Mouse (Mus musculus) kidney, adult 2 months (tissue): ENCODE results near the gene Tmem213. TPM values are rescaled to one million over a fixed set of nuclear protein-coding genes. Genes with fewer than 3 reads are reported as not detected.

Source experiments
- DNase-seq: peaks from one replicate; pipeline ENCODE4 v3.0.0; 2021
- H3K27ac ChIP-seq: fragments of 200-500 bp; 2 replicates; pipeline ENCODE4 v1.5.1; 2012; ENCODE audit warnings: low read depth, low read length, control low read depth, inconsistent platforms; ENCODE audit not compliant: insufficient read depth
- H3K27me3 ChIP-seq: fragments of 200-500 bp; replicated peaks from 2 replicates; pipeline ENCODE4 v1.6.1; 2012; ENCODE audit warnings: mild to moderate bottlenecking, moderate library complexity, low read length, inconsistent platforms; ENCODE audit not compliant: control insufficient read depth, insufficient read depth
- H3K36me3 ChIP-seq: fragments of 200-500 bp; 2 replicates; pipeline ENCODE4 v1.6.1; 2012; ENCODE audit warnings: mild to moderate bottlenecking, moderate library complexity, low read length, inconsistent platforms; ENCODE audit not compliant: control insufficient read depth, insufficient read depth
- H3K4me1 ChIP-seq: fragments of 200-500 bp; 2 replicates; pipeline ENCODE4 v1.6.1; 2011; ENCODE audit warnings: low read length; ENCODE audit not compliant: control insufficient read depth, insufficient read depth
- H3K4me3 ChIP-seq: fragments of 200-500 bp; 2 replicates; pipeline ENCODE4 v1.5.1; 2011; ENCODE audit warnings: mild to moderate bottlenecking, low read depth, low read length, control low read depth; ENCODE audit not compliant: insufficient read depth
- CTCF ChIP-seq: fragments of 200-500 bp; conservative IDR thresholded peaks from 2 replicates; pipeline ENCODE4 v1.5.1; 2011; ENCODE audit warnings: low read depth, mild to moderate bottlenecking, control low read depth, low read length, moderate library complexity, mixed read lengths; ENCODE audit not compliant: insufficient read depth, insufficient read length
- POLR2A ChIP-seq: fragments of 200-500 bp; IDR thresholded peaks from one replicate; pipeline ENCODE4 v1.6.1; 2011; ENCODE audit warnings: low read depth, low read length, control low read depth
- WGBS: fragments of 180-500 bp; shearing (Covaris S2); methylation state at CpG from one replicate; pipeline ENCODE4 v1.1.7; 2018; 5-methylcytosine and 5-hydroxymethylcytosine counted together
- polyA plus RNA-seq: library from polyadenylated mRNA; depleted of rRNA; stranded (reverse); fragments of >200 nt; gene quantifications from 2 replicates; pipeline ENCODE4 v1.2.3, GENCODE M21; 2012

Gene Tmem213
- polyA plus RNA-seq, 1 experiment = 279 TPM

DNA sequence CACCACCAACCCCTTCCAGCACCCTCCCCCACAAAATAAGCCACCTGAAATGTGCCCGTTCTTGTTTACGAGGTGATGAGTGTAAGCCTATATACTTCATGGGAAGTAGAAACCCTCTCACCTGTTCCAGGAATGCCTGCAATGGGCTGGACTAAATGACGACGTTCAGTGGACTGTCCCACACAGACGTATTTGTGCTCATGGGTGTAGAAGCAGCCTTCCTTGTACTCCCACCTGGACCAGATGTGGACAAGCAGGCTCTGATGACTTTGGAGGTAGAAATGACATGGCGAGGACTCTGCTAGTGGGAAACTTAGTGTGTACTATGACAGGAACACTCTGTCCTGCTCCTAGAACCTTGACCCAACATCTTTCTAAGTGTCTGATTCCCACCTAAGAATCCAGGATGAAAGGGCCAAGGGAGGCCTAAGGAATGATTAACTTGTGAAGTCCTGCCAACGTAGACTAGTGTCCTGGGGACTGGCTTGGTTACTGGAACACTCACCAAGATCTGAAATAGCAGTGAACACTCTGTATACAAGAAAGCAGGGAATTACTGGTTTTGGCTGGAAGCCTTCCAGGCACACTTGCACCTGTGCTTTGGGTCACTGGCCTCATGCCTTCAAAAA is 15.3 kb downstream of the Tmem213 start, which contains the start of gene Atp6v0a4:
Atp6v0a4 (minus strand) TSS at position 380 of the 629 bp plus-strand sequence.
- peak; percentile 97 for DNase-seq
- TF ChIP-seq CTCF = no peak
- TF ChIP-seq POLR2A = no peak

DNA sequence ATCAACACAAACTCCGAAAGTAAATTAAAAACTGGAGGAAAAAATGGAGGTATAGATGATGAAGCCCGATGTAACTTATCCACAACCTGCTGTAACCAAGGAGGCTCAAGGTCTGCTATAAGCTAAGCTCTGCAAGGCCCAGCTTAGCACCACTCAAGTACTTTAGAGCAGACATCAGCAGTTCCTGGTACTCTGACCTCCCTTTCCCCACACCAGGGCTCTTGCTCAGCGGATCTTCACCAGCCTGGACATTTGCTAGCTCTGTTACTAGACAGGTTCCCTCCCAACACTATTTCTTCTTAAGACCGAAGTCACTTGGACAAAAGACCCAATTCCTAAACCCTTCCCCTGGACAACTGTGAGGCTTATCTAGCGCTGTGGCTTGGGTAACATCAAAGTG is 15.8 kb downstream of the Tmem213 start:
- no peak for DNase-seq
- WGBS = 54% methylated on average over 5 of the region's 5 CpGs
- Histone ChIP-seq H3K27me3 (no peaks in the 10 kb centered on the region), H3K36me3 (no peaks in the 10 kb centered on the region), H3K4me3 (no peak overlapping the region), H3K27ac (peak overlapping the region; percentile 100), H3K4me1 (peaks cover 13% of the 10 kb centered on the region; the same call in 1 of the 2 replicates)
- no peak for TF ChIP-seq POLR2A
- TF ChIP-seq CTCF = no peak

More for the DNA sequence above, 15.3 kb downstream of the Tmem213 start, which contains the start of gene Atp6v0a4:
- H3K36me3 ChIP-seq = no peaks in the 10 kb centered on the region
- no peaks in the 10 kb centered on the region for H3K27me3 ChIP-seq
- peaks cover 19% of the 10 kb centered on the region for H3K4me1 ChIP-seq
- H3K27ac ChIP-seq = peak within 1 kb of the TSS; percentile 100
- 36% methylated on average over 7 of the region's 7 CpGs for WGBS
- H3K4me3 ChIP-seq = peak within 1 kb of the TSS; percentile 60

DNA sequence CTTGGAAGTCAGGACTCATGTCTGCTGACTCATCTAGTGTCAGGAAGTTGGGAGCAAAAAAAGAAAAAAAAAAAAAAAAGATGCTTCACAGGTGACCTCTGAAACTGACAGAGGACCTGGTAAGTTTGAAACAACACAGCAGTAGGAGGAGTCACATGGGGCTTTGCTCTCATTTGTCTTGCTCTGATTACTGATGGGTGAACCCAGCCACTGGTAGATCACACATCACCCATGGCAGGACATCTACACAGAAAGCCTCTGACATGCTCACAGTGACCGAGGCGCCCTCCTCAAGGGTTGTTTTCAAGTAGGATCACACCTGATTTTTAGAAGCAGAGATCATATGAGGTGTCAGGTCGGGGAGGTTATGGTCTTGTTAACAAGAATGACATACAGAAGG is 16.4 kb downstream of the Tmem213 start:
- no peak for TF ChIP-seq CTCF
- no peak for TF ChIP-seq POLR2A
- Histone ChIP-seq H3K27me3 (no peaks in the 10 kb centered on the region), H3K27ac (peak overlapping the region; percentile 4; the same call in 1 of the 2 replicates), H3K4me3 (no peak overlapping the region), H3K36me3 (no peaks in the 10 kb centered on the region), H3K4me1 (peaks cover 10% of the 10 kb centered on the region; the same call in 1 of the 2 replicates)
- 83% methylated on average over 3 of the region's 3 CpGs for WGBS
- DNase-seq = peak; percentile 82

DNA sequence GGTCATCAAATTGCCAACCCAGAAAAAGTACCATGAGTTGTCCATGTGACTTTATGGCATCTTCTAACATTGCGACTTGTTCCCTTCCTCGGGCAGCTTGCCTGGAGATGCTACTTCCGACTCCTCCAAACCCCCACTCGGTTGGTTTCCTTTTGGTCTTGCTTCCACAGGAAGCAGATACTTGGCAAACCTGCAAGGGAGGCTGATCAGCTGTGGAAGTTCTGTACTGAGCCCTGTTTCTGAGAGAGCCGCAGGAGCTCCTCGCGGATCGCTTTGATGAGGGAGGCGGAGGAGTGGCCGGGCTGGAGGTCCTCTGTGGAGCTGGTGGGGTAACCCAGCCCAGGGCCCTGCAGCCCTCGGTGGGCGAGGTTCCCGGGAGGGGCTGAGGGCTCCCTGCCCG is 19.1 kb downstream of the Tmem213 start:
- H3K27ac ChIP-seq = no peak overlapping the region
- no peaks in the 10 kb centered on the region for H3K36me3 ChIP-seq
- DNase-seq = peak; percentile 67
- H3K4me3 ChIP-seq = no peak overlapping the region
- peaks cover 3% of the 10 kb centered on the region; the same call in 1 of the 2 replicates for H3K4me1 ChIP-seq
- H3K27me3 ChIP-seq = no peaks in the 10 kb centered on the region
- TF ChIP-seq POLR2A (no peak), CTCF (no peak)
- WGBS = 61% methylated on average over 14 of the region's 14 CpGs

DNA sequence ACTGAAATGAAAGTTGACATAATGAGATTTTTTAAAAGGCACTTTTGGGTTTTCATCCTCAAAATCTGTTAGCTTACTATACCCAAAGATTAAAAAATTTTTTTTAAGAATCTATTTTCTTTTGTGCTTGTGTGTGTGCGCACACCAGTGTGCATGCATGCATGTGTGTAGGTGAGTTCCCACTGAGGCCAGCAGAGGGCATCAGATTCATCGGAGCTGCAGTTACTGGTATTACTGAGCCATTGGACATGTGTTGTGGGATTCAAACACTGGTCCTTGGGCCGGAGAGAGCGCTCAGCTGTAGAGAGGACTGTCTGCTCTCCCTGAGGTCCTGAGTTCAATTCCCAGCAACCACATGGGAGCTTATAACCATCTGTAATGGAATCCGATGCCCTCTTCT is 20.8 kb downstream of the Tmem213 start:
- TF ChIP-seq CTCF (no peak; the same call in 1 of the 2 replicates), POLR2A (no peak)
- H3K36me3 ChIP-seq = no peaks in the 10 kb centered on the region
- H3K4me1 ChIP-seq = peaks cover 3% of the 10 kb centered on the region; the same call in 1 of the 2 replicates
- DNase-seq = no peak
- 96% methylated on average over 5 of the region's 5 CpGs for WGBS
- no peak overlapping the region for H3K27ac ChIP-seq
- no peaks in the 10 kb centered on the region for H3K27me3 ChIP-seq
- H3K4me3 ChIP-seq = no peak overlapping the region

DNA sequence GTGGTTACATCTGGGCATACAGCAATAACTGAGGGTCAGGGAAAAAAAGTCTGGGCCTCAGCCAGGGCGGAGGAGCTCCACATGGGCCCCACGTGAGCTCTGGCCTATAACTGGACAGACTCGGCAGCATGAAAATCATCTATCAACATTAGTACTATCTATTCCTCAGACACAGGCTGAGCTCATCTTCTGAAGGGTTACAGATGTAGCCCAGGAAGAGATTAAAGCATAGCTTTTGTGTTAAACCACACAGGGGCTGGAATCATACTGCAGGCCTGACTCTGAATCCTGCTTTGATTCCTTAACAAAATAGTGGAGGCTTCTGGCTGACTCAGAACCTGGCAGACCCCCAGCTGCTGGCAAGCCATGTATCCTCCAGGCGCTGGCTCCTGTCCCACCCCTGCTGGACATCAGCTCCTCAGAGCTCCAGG is 22.8 kb downstream of the Tmem213 start:
- H3K4me3 ChIP-seq = no peak overlapping the region
- no peak overlapping the region for H3K27ac ChIP-seq
- H3K4me1 ChIP-seq = peaks cover 3% of the 10 kb centered on the region; the same call in 1 of the 2 replicates
- TF ChIP-seq CTCF = no peak
- TF ChIP-seq POLR2A = no peak
- H3K27me3 ChIP-seq = no peaks in the 10 kb centered on the region
- 54% methylated on average over 4 of the region's 4 CpGs for whole genome bisulfite sequencing
- DNase-seq = peak; percentile 79
- H3K36me3 ChIP-seq = no peaks in the 10 kb centered on the region

DNA sequence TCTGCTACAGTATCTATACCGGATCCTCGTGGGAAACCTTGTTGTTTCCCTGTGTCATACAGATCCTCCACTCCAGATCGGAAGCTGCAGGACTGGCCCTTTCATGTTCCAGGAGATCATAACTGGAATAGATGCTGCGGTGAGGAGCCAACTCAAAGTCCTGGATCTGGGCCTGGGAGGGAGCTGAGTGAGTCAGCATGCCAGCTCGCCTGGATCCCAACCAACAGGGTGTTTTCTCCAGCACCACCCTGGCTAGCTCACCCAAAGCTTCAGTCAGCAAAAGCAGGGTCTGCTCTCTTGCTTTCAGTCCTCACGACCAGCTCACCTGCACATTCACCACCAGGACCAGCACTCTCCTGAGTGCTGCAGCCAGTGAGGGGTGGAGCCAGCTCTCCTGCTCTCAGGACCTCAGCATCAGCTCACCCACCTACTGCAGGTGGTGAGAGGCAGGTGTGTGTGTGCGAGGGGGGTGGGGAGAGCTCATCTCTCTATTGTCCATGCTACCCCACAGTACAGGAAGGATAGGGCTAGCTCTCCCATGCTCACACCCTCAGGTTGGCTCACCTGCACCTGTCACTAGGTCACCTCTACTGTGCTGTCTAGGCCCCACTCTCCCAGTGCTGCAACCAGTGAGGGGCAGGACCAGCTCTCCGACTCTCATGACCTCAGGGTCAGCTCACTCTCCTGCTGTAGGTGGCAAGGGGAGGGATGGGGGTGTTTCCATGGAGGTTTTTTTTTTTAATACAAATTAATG is 25.9 kb downstream of the Tmem213 start:
- H3K4me1 ChIP-seq = peaks cover 3% of the 10 kb centered on the region; the same call in 1 of the 2 replicates
- H3K27me3 ChIP-seq = no peaks in the 10 kb centered on the region
- H3K27ac ChIP-seq = no peak overlapping the region
- WGBS = 64% methylated on average over 8 of the region's 8 CpGs
- peak; percentile 63 for DNase-seq
- no peak overlapping the region for H3K4me3 ChIP-seq
- TF ChIP-seq CTCF (no peak), POLR2A (no peak)
- H3K36me3 ChIP-seq = no peaks in the 10 kb centered on the region
